Mouse (Mus musculus) liver, embryonic 13.5 days (tissue): ENCODE measurements around the gene Tspan9. TPM values are rescaled to one million over a fixed set of nuclear protein-coding genes. Genes with fewer than 3 reads are reported as not detected.

ENCODE experiments used
- ATAC-seq: fragments of 200-750 bp; cut with Nextera tagmentation; 2 replicates; pipeline ENCODE4 v1.8.0; 2017; ENCODE audit warnings: low read depth, mild to moderate bottlenecking, moderate number of reproducible peaks, moderate library complexity
- DNase-seq: peaks from one replicate; pipeline ENCODE4 v3.0.0; 2022
- H3K27ac ChIP-seq: fragments of 300-500 bp; sonication (generic); 2 replicates; pipeline ENCODE4 v1.5.1; 2015; ENCODE audit warnings: moderate library complexity, mild to moderate bottlenecking, inconsistent platforms
- H3K27me3 ChIP-seq: fragments of 300-500 bp; sonication (generic); 2 replicates; pipeline ENCODE4 v1.6.1; 2015; ENCODE audit warnings: mild to moderate bottlenecking, inconsistent platforms
- H3K36me3 ChIP-seq: fragments of 300-500 bp; sonication (generic); 2 replicates; pipeline ENCODE4 v1.6.1; 2015; ENCODE audit warnings: mild to moderate bottlenecking, inconsistent platforms
- H3K4me1 ChIP-seq: fragments of 300-500 bp; sonication (generic); replicated peaks from 2 replicates; pipeline ENCODE4 v1.6.1; 2015; ENCODE audit warnings: inconsistent platforms
- H3K4me2 ChIP-seq: fragments of 300-500 bp; sonication (generic); 2 replicates; pipeline ENCODE4 v1.6.1; 2015; ENCODE audit warnings: inconsistent platforms, mild to moderate bottlenecking, moderate library complexity
- H3K4me3 ChIP-seq: fragments of 300-500 bp; sonication (generic); replicated peaks from 2 replicates; pipeline ENCODE4 v1.5.1; 2015; ENCODE audit warnings: mild to moderate bottlenecking, inconsistent platforms
- H3K9ac ChIP-seq: fragments of 300-500 bp; sonication (generic); 2 replicates; pipeline ENCODE4 v1.6.1; 2015; ENCODE audit warnings: mild to moderate bottlenecking, inconsistent platforms
- H3K9me3 ChIP-seq: fragments of 300-500 bp; sonication (generic); replicated peaks from 2 replicates; pipeline ENCODE4 v1.6.1; 2016; ENCODE audit warnings: inconsistent platforms
- WGBS: fragments of 180-500 bp; shearing (Covaris S2); methylation state at CpG from one replicate; pipeline ENCODE4 v1.1.7; 2015; ENCODE audit not compliant: insufficient replicate concordance; 5-methylcytosine and 5-hydroxymethylcytosine counted together
- polyA plus RNA-seq: library from polyadenylated mRNA; unstranded; fragments of >200 nt; fragmentation: Nextera tagmentation; extraction: Ambion mirVana; gene quantifications from 2 replicates; pipeline ENCODE4 v1.2.1, GENCODE M21; 2015

The Tspan9 gene
- polyA plus RNA-seq, 1 experiment from 2014 or later: 16.9 TPM

DNA sequence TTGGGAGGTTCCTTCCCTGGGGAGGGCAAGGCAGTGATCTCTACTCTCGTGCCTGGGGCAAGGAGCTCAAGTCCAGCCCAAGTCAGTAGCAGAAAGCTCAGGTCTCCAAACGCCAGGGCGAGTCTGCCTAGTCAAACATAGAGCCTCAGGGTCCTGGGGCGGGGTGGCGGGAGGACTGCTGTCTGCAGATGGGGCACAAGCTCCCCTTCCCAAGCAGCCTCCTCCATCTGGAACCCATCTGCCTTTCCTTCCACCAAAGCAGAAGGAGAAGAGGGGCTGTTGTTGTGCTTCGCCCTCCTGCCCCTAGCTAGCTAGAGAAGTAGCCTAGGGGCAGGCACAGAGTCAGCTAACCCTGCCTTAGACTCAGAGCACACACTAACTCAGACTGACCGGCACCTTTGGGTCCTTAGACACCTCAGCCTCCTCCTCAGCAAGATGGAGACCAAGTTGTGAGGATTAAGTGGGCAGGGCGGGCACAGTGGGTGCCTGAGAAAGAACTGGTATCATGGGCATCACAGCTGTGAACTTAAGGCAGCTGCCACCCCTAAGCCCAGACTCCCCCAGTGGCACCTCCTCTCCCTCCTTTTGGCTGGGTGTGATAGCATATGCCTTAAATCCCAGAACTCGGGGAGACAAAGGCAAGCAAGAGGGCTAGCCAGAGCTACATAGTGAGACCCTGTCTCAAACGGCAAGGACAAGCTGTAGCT, 26.4 kb downstream of the Tspan9 start:
- H3K4me1 ChIP-seq: peaks cover 20% of the 10 kb centered on the region
- H3K36me3 ChIP-seq: no peaks in the 10 kb centered on the region
- H3K27me3 ChIP-seq: no peaks in the 10 kb centered on the region
- no peak overlapping the region for H3K27ac ChIP-seq
- no peaks in the 10 kb centered on the region for H3K9me3 ChIP-seq
- no peak overlapping the region for H3K4me3 ChIP-seq
- no peak overlapping the region for H3K9ac ChIP-seq
- 53% methylated on average over 10 of the region's 10 CpGs for WGBS
- DNase-seq (no peak), ATAC-seq (no peak)
- no peak overlapping the region for H3K4me2 ChIP-seq

DNA sequence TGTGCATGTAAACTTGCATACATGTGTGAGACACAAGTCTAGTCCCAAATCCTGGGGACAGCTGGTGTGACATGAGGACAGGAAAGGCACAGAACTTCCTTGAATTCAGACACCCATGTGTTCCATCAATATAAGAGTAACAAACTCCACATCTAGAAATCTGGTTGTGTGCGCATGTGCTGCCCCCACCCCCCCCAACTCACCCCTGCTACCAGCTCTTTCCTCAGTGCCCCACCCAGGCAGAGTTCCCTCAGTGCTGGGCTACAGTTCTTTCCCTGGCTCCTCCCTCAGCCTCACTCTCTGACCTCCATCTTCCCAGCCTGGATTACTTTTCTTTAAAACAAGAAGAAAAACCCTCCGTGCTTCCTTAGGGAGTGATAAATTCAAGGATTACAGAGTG, 27.1 kb downstream of the Tspan9 start:
- Histone ChIP-seq H3K4me2 (no peak overlapping the region), H3K27me3 (no peaks in the 10 kb centered on the region), H3K9ac (no peak overlapping the region), H3K9me3 (no peaks in the 10 kb centered on the region), H3K36me3 (no peaks in the 10 kb centered on the region), H3K4me1 (peaks cover 16% of the 10 kb centered on the region; the same call in 1 of the 2 replicates), H3K27ac (no peak overlapping the region), H3K4me3 (no peak overlapping the region)
- 54% methylated on average over 2 of the region's 2 CpGs for WGBS
- no peak for ATAC-seq
- no peak for DNase-seq

DNA sequence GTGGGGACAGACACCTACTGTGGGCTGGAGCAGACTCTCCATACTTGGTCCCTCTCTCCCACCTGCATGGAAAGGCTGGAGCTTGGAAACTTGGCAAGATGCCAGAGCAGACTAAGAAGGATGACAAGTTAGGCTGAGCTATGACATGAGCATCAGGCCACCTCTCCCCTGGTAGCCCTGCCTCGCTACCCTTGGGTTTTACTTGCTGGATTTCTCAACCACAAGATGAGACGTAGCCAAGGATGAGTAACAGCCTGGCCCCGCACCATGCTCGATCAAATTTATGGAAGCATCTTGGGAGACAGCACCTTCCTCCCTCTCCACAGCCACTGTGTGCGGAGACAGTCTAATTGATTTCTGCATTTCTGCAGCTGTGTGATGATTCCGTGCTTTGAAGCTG, 28.3 kb downstream of the Tspan9 start:
- Histone ChIP-seq H3K4me2 (no peak overlapping the region), H3K9me3 (no peaks in the 10 kb centered on the region), H3K4me3 (no peak overlapping the region), H3K9ac (no peak overlapping the region), H3K36me3 (no peaks in the 10 kb centered on the region), H3K27me3 (no peaks in the 10 kb centered on the region), H3K4me1 (peaks cover 16% of the 10 kb centered on the region; the same call in 1 of the 2 replicates), H3K27ac (no peak overlapping the region)
- 65% methylated on average over 6 of the region's 6 CpGs for WGBS
- DNase-seq (no peak), ATAC-seq (no peak)

DNA sequence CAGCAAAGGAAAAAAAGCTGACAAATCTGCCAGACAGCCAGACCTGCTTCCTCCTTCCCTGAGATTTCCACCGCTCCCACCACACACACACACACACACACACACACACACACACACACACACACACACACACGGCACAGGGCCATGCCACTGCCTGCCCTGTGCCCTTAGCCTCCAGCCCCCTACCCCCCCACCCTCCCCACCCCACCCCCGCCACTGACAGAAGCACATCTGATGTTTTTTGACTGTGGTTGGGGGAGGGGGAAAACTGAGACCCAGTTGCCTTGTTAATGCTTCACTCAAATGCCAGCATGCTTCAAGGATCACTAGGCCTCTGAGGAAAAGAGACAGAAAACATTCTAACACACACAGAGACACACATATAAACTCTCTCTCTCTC, 30.8 kb downstream of the Tspan9 start:
- H3K4me1 ChIP-seq: 0 out of 2 replicates have a peak, but pooled peaks cover 8% of the 10 kb centered on the region
- H3K4me2 ChIP-seq: no peak overlapping the region
- no peak for DNase-seq
- H3K27ac ChIP-seq: no peak overlapping the region
- WGBS: 23% methylated on average over 3 of the region's 3 CpGs
- no peaks in the 10 kb centered on the region for H3K27me3 ChIP-seq
- no peak overlapping the region for H3K4me3 ChIP-seq
- no peaks in the 10 kb centered on the region for H3K9me3 ChIP-seq
- H3K36me3 ChIP-seq: no peaks in the 10 kb centered on the region
- ATAC-seq: no peak
- H3K9ac ChIP-seq: no peak overlapping the region

DNA sequence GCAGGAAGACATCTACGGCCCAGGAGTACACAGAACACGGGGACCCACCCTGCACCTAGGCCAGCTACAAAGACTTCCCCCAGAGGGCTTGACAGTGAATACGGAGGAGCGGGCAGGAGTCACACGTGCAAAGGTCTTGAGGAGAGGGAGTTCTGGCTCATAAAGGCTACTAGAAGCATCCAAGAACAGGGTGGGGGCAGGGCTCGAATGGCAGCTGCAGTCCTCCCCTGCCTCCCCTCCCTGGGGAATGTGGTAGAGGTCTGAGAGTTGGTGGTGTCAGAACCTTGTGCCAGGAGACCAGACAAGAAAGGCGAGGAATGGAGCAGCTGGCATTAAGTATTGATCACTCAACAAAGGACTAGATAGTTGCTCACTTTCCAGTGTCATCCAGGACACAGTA, 31.6 kb downstream of the Tspan9 start:
- Histone ChIP-seq H3K4me3 (no peak overlapping the region), H3K36me3 (no peaks in the 10 kb centered on the region), H3K9ac (no peak overlapping the region), H3K4me1 (peaks cover 13% of the 10 kb centered on the region; the same call in 1 of the 2 replicates), H3K27ac (no peak overlapping the region), H3K27me3 (no peaks in the 10 kb centered on the region), H3K4me2 (no peak overlapping the region), H3K9me3 (no peaks in the 10 kb centered on the region)
- DNase-seq: no peak
- WGBS: 59% methylated on average over 7 of the region's 7 CpGs
- no peak for ATAC-seq

DNA sequence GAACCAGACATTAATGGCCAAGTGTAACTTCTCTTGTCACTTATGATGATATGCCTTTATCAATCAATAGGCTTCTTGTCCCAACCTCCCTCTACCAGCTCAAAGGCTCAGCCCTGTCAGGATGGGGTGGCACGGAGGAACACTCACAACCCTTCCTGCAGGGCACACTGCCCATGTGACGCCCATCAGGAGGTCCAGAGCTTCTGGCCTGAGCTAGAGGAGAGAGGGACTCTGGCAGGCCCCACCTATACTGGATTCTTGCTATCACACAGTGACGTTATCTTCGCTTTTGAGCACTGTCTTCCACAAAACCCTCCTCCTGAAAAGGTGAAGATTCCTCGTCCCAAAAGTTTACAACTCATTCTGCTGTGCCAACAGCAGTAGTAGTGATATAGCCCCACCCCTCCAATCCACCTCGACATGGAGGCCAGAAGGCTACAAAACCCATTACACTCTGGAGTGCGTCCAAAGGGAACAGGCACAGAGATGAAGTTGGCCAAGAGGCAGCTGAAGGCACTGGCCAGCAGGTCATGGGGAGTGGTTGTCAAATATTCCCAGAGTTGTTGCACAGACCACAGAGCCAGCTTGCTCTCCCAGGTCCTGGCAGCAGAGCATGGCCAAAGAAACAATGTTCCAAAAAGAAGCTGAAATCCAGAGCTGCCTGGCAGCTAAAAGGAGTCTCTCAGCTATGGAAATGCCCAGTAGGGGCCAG, 34.9 kb downstream of the Tspan9 start:
- H3K27ac ChIP-seq: no peak overlapping the region
- no peaks in the 10 kb centered on the region for H3K36me3 ChIP-seq
- no peak overlapping the region for H3K9ac ChIP-seq
- H3K4me1 ChIP-seq: peaks cover 44% of the 10 kb centered on the region
- no peak for DNase-seq
- ATAC-seq: no peak
- H3K9me3 ChIP-seq: no peaks in the 10 kb centered on the region
- H3K4me2 ChIP-seq: no peak overlapping the region
- WGBS: 56% methylated on average over 7 of the region's 7 CpGs
- H3K4me3 ChIP-seq: no peak overlapping the region
- H3K27me3 ChIP-seq: no peaks in the 10 kb centered on the region

DNA sequence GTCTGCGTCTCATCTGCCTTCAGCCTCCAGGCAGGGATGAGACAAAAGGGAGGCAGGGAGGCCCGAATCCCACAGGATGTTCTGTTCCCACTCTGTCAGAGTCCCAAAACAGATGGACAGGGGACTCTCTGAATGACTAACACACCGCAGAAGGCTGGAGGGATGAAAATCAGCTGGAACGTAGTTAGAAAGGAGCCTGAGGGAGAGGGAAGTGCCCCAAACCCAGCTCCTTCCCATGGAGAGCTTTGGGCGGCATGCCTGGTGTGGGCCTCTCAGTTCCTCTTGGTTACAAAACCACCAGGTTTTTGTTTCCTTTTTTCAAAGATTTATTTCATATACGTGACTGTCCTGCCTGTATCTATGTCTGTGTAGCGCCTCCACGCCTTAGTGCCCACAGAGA, 35.7 kb downstream of the Tspan9 start:
- Histone ChIP-seq H3K4me1 (peaks cover 47% of the 10 kb centered on the region), H3K27ac (no peak overlapping the region), H3K9me3 (no peaks in the 10 kb centered on the region), H3K36me3 (no peaks in the 10 kb centered on the region), H3K4me3 (no peak overlapping the region), H3K9ac (no peak overlapping the region), H3K27me3 (no peaks in the 10 kb centered on the region), H3K4me2 (no peak overlapping the region)
- no peak for ATAC-seq
- no peak for DNase-seq
- WGBS: 35% methylated on average over 8 of the region's 8 CpGs

DNA sequence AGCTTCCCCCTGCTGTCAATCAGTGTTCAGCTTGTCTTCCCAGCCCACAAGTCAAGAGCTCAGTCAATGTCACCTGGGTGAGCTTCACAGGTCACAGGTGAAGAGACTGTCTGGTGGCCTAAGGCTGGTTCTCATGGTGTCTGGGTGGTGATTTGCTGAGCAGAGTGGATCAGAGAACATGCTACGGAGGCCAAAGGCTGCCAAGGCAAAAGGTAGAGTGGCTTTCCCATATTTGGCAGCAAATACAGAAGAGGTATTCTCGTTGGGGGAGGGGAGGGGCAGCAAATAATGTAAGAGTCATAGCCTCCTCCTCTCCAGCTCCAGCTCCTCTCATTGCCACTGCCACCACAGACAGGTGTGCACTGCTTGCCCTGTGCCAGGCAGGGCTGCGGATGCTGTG, 37.2 kb downstream of the Tspan9 start:
- DNase-seq (no peak), ATAC-seq (no peak; the same call in 1 of the 2 replicates)
- peaks cover 50% of the 10 kb centered on the region for H3K4me1 ChIP-seq
- no peak overlapping the region for H3K4me3 ChIP-seq
- no peaks in the 10 kb centered on the region for H3K36me3 ChIP-seq
- H3K4me2 ChIP-seq: no peak overlapping the region
- H3K27ac ChIP-seq: no peak overlapping the region
- no peaks in the 10 kb centered on the region for H3K9me3 ChIP-seq
- H3K27me3 ChIP-seq: no peaks in the 10 kb centered on the region
- WGBS: 59% methylated on average over 3 of the region's 3 CpGs
- H3K9ac ChIP-seq: no peak overlapping the region

DNA sequence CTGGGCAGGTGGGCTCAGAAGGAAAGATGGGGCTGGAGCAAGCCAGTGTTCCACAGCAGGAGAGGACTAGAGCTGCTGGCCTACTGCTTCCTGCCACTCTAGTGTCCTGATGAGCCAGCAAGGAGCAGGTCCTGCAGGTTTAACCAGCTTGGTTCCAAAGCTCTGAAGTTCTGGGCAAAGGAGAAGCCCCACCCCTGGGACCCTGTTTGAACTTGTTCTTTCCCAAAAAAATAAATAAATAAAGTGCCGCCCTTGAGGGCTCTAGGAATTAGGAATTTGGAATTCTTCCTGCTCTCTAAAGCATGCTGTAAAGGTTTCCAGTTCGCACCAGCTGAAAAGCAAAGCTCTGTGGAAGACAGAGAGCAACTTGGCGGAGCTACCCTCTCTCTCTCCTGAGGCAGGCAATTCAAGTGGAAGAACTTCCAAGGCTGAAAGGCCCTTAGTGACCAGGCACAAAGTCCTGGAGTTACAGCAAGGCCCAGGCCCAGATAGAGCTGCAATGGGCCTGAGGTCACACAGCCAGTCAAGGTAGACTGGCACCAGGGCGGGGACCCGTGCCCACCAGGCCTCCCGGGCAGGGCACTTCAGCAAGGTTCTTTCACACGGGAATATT, 38.6 kb downstream of the Tspan9 start:
- no peaks in the 10 kb centered on the region for H3K36me3 ChIP-seq
- ATAC-seq (no peak), DNase-seq (no peak)
- no peak overlapping the region for H3K9ac ChIP-seq
- H3K9me3 ChIP-seq: no peaks in the 10 kb centered on the region
- no peak overlapping the region for H3K4me2 ChIP-seq
- peaks cover 50% of the 10 kb centered on the region for H3K4me1 ChIP-seq
- 63% methylated on average over 7 of the region's 7 CpGs for WGBS
- no peak overlapping the region for H3K27ac ChIP-seq
- no peak overlapping the region for H3K4me3 ChIP-seq
- no peaks in the 10 kb centered on the region for H3K27me3 ChIP-seq

DNA sequence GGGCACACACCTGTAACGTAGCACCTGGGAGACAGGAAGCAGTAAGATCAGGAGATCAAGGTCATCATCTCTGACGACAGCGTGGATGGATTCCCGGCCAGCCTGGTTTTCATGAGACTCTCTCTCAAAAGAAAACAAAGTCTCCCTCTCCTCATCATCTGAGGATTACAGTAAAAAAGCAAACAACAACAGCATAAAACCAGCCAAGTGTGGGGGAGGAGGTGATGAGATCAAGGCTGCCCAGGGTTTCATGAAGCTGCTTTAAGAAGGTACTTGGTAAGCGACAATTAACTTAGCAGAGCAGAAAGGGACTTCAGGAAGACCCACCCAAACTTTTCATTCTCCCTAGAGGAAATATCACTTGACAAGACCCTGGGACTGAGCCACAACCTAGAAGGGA, 39.5 kb downstream of the Tspan9 start:
- DNase-seq (no peak), ATAC-seq (no peak)
- no peak overlapping the region for H3K9ac ChIP-seq
- H3K27me3 ChIP-seq: no peaks in the 10 kb centered on the region
- no peak overlapping the region for H3K4me2 ChIP-seq
- H3K4me3 ChIP-seq: no peak overlapping the region
- H3K9me3 ChIP-seq: no peaks in the 10 kb centered on the region
- H3K27ac ChIP-seq: no peak overlapping the region
- H3K4me1 ChIP-seq: peaks cover 50% of the 10 kb centered on the region
- WGBS: 53% methylated on average over 5 of the region's 5 CpGs
- H3K36me3 ChIP-seq: no peaks in the 10 kb centered on the region

DNA sequence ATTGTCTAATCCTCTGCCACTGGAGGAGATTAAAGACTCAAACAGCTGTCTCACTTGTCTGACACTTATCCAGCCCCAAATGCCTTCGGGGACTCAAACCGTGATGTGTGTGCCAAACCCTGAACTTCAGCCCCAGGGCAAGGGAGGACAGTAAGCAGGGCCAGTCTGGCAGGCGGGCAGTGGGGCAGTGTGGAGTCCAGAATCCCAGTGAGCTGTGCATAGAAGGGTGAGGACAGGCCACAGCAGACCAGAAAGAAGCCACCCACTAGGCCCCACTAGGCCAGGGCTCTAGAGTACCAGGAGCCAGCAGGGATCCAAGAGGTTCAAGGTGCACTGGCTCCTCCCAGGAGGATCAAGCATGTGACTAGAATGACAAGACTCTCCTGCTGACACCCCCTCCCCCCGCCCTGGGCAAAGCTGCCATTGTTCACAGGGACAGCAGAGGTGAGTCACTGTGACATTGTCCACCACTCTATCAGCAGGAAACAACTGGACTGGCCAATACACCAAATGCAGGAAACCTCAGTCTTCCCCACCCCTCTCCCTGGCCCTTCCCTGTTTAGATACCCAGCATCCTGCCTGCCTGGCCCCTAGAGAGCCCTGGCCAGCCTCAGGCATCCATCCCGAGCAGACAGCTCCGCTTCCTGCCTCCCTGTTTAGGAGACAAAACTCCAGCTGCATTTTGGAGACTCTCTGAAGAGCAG, 40.9 kb downstream of the Tspan9 start:
- Histone ChIP-seq H3K27ac (peak overlapping the region; percentile 47; the same call in 1 of the 2 replicates), H3K9me3 (no peaks in the 10 kb centered on the region), H3K9ac (no peak overlapping the region), H3K36me3 (no peaks in the 10 kb centered on the region), H3K4me3 (no peak overlapping the region), H3K4me2 (no peak overlapping the region), H3K4me1 (peaks cover 47% of the 10 kb centered on the region), H3K27me3 (no peaks in the 10 kb centered on the region)
- no peak for DNase-seq
- peak; percentile 70 for ATAC-seq
- 21% methylated on average over 6 of the region's 6 CpGs for WGBS
